Mouse (Mus musculus) gastrocnemius, postnatal 25 days (tissue): ENCODE measurements around the gene Egfl8. TPM values are rescaled to one million over a fixed set of nuclear protein-coding genes. Genes with fewer than 3 reads are reported as not detected.

Experiments used
- DNase-seq: peaks from one replicate; pipeline ENCODE4 v3.0.0; 2022
- long read RNA-seq, 2 experiments: library from polyadenylated mRNA; stranded (forward); transcript quantifications; one replicate each; pipeline ENCODE4 v2.0.0; 2021
- total RNA-seq, 2 experiments: library from RNA; stranded (reverse); gene quantifications; 1 replicate in 1 of 2; 2 replicates in 1 of 2; pipeline ENCODE4 v1.2.3; 2021

Egfl8 gene
- total RNA-seq = 1 to 10 TPM; 2.8 to 3.1 TPM
- long read RNA-seq, experiment 1, partial matches to known transcripts = 0 of 10 reads
- long read RNA-seq, experiment 1, other reads (novel, unspliced or antisense) = 7 of 10 reads
- long read RNA-seq, experiment 2, partial matches to known transcripts = 0 of 2 reads
- long read RNA-seq, experiment 2, other reads (novel, unspliced or antisense) = 1 of 2 reads

- DNase-seq = no peak
Measured at GRCm38 (mm10) chr17:34615871-34616270, at the start of gene Egfl8. Egfl8 (minus strand) TSS chr17:34615971.

DNA sequence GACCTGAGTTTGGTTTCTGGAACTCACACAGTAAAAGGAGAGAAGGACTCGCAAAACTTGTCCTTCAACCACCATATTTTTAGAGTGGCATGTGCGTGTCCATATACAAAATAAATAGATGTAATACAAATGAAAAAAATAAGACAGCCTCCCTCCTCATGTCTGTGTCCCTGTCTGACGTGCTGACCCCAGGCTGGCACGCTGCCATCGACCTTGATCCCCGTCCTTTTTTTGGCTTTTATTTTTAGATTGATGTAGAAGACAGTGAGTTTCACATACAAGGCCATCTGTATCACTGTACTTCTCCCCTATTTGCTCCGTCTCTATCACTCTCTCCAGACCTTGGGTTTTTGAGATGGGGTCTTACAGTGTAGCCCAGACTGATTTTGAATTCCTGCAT, 48.7 kb upstream of the Egfl8 start:
- no peak for DNase-seq

DNA sequence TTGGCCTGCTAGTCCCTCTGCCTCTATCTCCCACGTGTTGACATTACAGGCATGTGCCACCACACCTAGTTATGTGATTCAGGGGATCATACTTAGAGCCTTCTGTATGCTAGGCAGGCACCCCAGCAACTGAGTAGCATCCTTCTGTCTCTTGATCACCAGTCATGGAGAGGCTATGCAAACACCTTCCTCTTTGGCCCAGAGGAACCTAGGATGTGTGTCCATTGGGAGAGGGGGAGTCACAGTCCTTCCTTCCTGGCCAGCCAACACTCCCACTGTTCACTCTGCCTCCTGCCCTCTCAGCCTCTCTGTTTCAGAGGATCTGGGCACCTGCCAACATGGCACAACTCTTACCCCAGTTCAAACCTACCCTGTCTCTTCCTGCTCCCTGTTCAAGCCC, 47.8 kb upstream of the Egfl8 start:
- no peak for DNase-seq

GRCm38 (mm10) chr17:34662978-34663377, 47.2 kb upstream of the Egfl8 start:
- no peak for DNase-seq

DNA sequence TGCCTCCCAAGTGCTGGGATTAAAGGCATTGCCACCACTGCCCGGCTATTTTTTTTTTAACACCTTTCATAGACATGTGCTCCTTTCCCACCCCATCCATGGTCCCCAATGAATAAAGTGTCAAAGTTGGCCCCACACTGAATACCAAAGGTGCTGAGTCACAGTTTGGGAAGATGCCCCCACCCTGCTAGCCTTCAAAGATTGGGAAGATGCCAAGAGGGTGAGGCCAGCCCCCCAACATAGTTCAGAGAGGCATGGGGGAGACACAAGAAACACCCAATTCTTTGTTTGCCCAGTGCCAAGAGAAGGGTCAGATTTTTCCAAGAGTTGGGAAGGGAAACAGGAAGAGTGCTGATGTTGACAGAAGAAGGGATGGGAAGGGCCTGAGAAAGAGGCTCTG, 46.7 kb upstream of the Egfl8 start:
- DNase-seq = no peak

DNA sequence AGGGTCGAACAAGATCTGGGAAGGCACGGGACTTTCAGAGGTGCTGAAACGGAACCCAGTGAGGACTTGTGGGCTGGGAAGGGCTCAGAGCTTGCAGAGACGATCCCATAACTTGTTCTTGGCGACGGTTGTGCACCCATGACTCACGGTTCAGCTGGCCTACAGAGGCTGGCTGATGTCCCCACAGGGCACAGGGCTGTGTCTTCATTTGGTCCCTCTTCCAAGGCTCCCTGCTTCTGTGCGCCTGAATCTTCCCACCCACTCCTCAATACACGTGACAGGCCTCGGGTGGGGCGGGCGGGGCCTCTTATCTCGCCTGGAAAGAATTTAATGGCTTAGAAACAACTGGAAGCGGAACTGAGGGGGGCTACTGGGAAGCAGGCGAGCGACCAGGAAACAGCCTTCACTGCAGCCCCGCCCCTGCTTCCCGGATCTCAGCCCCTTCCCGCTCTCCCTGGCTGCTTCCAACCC, 45.4 kb upstream of the Egfl8 start:
- peak; percentile 73 for DNase-seq

DNA sequence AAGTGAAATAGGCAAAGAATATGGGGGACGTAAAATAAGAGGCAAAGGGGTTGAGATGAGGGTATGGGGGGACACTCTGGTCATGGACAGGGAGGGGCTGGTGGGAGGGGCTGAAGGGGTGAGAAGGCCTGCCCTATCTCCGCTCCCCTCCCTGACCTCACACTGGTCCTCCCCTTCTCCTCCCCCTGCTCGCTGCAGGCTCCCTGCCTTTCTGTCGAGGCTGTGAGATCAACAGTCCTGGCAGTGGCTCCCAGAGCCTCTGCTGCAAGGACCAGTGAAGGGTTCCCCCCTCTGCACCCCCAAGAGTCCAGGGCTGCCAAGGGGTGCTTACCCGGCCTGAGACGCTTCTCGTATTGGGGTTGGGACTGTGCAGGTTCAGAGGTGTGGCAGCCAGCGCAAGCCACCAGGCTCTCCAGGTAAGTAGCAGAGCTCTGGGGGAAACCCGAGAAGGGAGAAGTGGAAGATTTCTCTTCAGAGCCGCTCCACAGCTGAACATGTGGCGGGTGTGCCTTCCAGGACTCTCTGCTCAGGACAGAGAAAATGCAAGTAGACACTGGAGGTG, 44.6 kb upstream of the Egfl8 start:
- peak; percentile 68 for DNase-seq

GRCm38 (mm10) chr17:34659897-34660214, 44.1 kb upstream of the Egfl8 start:
- DNase-seq = no peak

- no peak for DNase-seq
Measured at GRCm38 (mm10) chr17:34659181-34659896, 43.6 kb upstream of the Egfl8 start.

DNA sequence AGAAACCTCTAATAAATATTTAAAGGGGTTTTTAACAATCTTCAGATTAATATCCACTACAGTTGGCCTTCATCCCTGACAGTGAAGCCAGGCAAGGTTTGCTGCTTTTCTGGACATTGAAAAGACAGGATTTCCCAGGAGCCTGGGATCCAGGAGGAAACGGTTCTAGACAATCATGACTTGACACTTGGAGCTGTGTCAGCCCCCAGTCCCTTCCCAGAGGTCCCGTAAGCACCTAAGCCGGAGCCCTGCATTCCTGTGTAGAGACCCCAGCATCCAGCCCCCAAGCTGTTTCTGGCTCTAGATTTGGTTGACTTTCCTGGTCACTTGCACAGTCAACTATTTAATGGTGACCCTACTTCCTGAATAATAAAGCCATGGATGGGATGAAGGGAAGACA, 42.8 kb upstream of the Egfl8 start:
- DNase-seq = no peak

GRCm38 (mm10) chr17:34658145-34658544, 42.4 kb upstream of the Egfl8 start:
- no peak for DNase-seq

DNA sequence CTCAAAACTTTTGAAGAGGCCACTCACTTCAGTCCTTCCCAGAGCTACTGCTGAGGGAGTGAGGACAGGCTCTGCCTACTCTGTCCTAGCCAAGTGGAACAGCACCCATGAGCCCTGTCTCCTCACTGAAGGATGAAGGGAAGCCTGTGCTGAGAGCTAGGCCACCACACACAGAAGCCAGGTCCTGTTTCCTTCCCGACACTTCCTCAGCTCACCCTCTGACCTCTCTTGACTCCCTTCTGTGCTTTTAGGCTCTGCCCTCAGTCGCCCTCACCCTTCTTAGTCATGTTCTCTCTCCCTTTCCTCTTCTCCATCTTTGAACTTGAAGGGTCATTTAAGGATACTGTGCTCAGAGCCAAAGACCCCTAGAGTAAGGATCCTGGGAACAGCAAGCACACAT, 41.5 kb upstream of the Egfl8 start:
- no peak for DNase-seq

DNA sequence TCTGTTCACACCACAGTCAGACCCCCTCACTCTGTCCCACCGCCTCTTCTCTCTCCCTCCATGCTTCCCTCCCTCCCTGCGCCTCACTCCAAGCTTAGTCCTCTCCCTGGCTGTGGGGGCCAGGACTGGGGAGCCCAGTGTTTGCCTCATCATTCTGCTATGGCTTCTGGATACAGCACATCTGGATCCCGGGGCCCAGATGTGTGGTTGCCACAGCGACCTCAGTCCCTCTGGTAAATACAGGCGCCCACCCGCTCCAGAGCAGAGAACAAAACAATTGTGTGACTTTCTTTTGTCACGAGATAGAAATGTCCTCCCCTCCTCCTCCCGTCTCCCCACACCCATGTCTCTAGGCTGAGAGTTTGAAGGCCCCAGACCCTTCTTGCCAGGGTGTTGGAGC, 40.9 kb upstream of the Egfl8 start:
- DNase-seq = peak; percentile 57

GRCm38 (mm10) chr17:34655581-34655991, 39.8 kb upstream of the Egfl8 start:
- DNase-seq = peak; percentile 95

GRCm38 (mm10) chr17:34655160-34655559, 39.4 kb upstream of the Egfl8 start:
- DNase-seq = no peak

- peak; percentile 58 for DNase-seq
Measured at GRCm38 (mm10) chr17:34654392-34654791, 38.6 kb upstream of the Egfl8 start.

DNA sequence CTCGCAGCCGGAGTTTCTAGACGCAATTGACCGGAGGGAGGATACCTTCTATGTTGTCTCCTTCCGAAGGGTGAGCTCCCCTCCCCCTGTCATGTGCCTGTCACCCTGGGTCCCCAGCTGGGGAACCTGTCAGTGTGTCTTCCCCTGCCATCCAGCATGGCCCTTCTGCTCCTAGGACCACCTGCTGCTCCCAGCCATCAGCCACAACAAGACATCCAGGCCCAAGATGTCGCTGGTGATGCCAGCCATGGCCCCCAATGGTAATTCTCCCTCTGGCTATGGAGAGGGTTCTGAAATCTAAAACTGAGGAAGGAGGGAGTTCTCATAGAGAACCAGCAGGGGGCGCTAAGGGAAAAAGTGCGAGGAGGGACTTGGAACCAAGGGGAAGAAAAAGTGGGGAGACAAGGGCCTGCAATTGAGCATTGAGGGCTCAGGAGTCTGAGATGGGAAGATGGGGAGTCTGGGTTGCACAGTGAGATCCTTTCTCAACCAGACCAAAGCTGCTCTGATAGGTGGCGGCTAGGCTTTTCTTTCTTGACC, 38.0 kb upstream of the Egfl8 start:
- DNase-seq = no peak

DNA sequence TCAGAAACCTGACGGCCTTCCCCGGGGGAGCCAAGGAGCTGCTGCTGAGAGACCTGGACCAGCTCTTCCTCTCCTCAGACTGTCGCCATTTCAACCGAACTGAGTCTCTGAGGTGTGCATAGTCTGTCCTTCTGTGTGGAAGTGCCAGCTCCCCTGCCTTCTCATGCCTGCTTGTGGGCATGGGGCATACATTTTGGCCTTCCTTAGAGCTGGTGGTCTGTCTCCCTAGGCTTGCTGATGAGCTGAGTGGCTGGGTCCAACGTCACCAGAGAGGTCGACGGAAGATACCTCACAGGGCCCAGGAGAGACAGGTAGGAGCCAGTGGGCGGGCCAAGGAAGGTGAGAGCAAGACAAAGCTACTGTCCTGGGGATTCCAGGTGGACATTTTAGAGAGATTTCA, 37.2 kb upstream of the Egfl8 start:
- no peak for DNase-seq

- no peak for DNase-seq
Measured at GRCm38 (mm10) chr17:34652546-34652945, 36.8 kb upstream of the Egfl8 start.

- DNase-seq = no peak
Measured at GRCm38 (mm10) chr17:34651507-34652221, 35.9 kb upstream of the Egfl8 start.

- no peak for DNase-seq
Measured at GRCm38 (mm10) chr17:34650781-34651180, 35.0 kb upstream of the Egfl8 start.

- DNase-seq = no peak
Measured at GRCm38 (mm10) chr17:34649106-34649864, 33.5 kb upstream of the Egfl8 start.
